Mouse (Mus musculus) hindbrain, postnatal 0 days (tissue): ENCODE data around the gene Adam15. TPM values are rescaled to one million over a fixed set of nuclear protein-coding genes. Genes with fewer than 3 reads are reported as not detected.

Experiments used
- ATAC-seq: fragments of 200-750 bp; cut with Nextera tagmentation; 2 replicates; pipeline ENCODE4 v1.8.0; 2017; ENCODE audit warnings: mild to moderate bottlenecking, moderate TSS enrichment, moderate library complexity
- DNase-seq: peaks from one replicate; pipeline ENCODE4 v3.0.0-alpha.2; 2015; ENCODE audit warnings: low spot score
- H3K27ac ChIP-seq: fragments of 300-500 bp; sonication (generic); 2 replicates; pipeline ENCODE4 v1.5.1; 2014; ENCODE audit warnings: mild to moderate bottlenecking
- H3K27me3 ChIP-seq: fragments of 300-500 bp; sonication (generic); 2 replicates; pipeline ENCODE4 v1.6.1; 2014; ENCODE audit warnings: low read length, mixed read lengths; ENCODE audit not compliant: insufficient read depth
- H3K36me3 ChIP-seq: fragments of 300-500 bp; sonication (generic); 2 replicates; pipeline ENCODE4 v1.6.1; 2014; ENCODE audit warnings: low read length, mixed read lengths; ENCODE audit not compliant: insufficient read depth
- H3K4me1 ChIP-seq: fragments of 300-500 bp; sonication (generic); 2 replicates; pipeline ENCODE4 v1.6.1; 2014; ENCODE audit warnings: antibody characterized with exemption, low read length, mixed read lengths; ENCODE audit not compliant: insufficient read depth
- H3K4me2 ChIP-seq: fragments of 300-500 bp; sonication (generic); 2 replicates; pipeline ENCODE4 v1.6.1; 2014; ENCODE audit warnings: low read depth, mild to moderate bottlenecking, low read length, moderate library complexity, mixed read lengths
- H3K4me3 ChIP-seq: fragments of 300-500 bp; sonication (generic); 2 replicates; pipeline ENCODE4 v1.5.1; 2014; ENCODE audit warnings: low read length
- H3K9ac ChIP-seq: fragments of 300-500 bp; sonication (generic); replicated peaks from 2 replicates; pipeline ENCODE4 v1.6.1; 2014; ENCODE audit warnings: mild to moderate bottlenecking, low read length, moderate library complexity, mixed read lengths
- H3K9me3 ChIP-seq: fragments of 300-500 bp; sonication (generic); 2 replicates; pipeline ENCODE4 v1.6.1; 2016; ENCODE audit warnings: low read length, mixed read lengths
- CTCF ChIP-seq: IDR thresholded peaks from 2 replicates; pipeline ENCODE4 v1.5.1; 2016; ENCODE audit warnings: antibody characterized with exemption, control low read depth, low read depth
- WGBS: fragments of 180-500 bp; shearing (Covaris S2); extraction: QIAGEN DNeasy Blood & Tissue Kit; methylation state at CpG from one replicate; pipeline ENCODE4 v1.1.7; 2014; 5-methylcytosine and 5-hydroxymethylcytosine counted together
- polyA plus RNA-seq: library from polyadenylated mRNA; unstranded; fragments of >200 nt; fragmentation: Nextera tagmentation; extraction: Ambion mirVana; gene quantifications from 2 replicates; pipeline ENCODE4 v1.2.1, GENCODE M21; 2015
- total RNA-seq: library from RNA; depleted of rRNA; stranded (reverse); fragments of >200 nt; gene quantifications from 2 replicates; pipeline ENCODE4 v1.2.3, GENCODE M21; 2014

The Adam15 gene
- total and polyA plus RNA-seq, 2 experiments from 2014 or later = 73.2 to 94.4 TPM

DNA sequence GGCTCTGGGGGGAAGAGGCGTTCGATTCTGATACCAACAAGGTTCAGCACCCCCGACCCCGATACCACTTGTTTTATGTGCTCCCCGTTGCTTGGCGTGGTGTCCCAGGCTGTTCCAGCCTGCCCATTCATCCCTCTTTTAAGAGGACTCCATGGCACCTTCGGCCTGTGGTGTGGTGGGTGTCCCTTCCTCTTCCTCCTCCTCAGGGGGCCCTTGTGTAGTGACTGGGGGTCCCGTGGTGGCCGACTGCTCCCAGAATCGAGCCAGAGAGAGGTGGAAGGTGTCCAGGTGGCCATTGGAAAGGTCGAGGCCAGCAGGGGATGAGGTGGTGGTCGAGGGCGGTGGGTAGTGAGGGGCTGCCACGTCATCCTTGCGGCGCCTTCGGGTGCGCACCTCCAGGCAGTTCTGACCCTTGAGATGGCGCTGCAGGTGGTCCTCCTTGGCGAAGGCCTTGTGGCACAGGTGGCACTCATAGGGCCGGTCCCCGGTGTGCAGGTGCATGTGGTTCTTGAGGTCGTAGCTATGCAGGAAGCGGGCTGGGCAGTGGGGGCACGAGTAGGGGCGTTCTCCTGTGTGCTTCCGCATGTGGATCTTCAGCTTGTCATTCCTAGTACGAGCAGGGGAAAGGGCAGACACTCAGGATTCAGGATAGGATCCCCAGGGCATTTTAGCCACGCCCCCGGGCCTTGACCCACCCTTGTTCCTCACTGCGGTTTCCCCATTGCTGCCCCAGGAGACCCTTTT, 29.8 kb upstream of the Adam15 start:
- DNase-seq = no peak
- 89% methylated on average over 31 of the region's 31 CpGs for WGBS
- no peaks in the 10 kb centered on the region for H3K9me3 ChIP-seq
- H3K4me1 ChIP-seq = 0 out of 2 replicates have a peak, but pooled peaks cover 4% of the 10 kb centered on the region
- H3K4me2 ChIP-seq = peak overlapping the region; percentile 80
- no peak overlapping the region for H3K4me3 ChIP-seq
- no peaks in the 10 kb centered on the region for H3K27me3 ChIP-seq
- H3K36me3 ChIP-seq = no peaks in the 10 kb centered on the region
- no peak overlapping the region for H3K27ac ChIP-seq
- ATAC-seq = no peak
- H3K9ac ChIP-seq = no peak overlapping the region
- TF ChIP-seq CTCF = no peak

DNA sequence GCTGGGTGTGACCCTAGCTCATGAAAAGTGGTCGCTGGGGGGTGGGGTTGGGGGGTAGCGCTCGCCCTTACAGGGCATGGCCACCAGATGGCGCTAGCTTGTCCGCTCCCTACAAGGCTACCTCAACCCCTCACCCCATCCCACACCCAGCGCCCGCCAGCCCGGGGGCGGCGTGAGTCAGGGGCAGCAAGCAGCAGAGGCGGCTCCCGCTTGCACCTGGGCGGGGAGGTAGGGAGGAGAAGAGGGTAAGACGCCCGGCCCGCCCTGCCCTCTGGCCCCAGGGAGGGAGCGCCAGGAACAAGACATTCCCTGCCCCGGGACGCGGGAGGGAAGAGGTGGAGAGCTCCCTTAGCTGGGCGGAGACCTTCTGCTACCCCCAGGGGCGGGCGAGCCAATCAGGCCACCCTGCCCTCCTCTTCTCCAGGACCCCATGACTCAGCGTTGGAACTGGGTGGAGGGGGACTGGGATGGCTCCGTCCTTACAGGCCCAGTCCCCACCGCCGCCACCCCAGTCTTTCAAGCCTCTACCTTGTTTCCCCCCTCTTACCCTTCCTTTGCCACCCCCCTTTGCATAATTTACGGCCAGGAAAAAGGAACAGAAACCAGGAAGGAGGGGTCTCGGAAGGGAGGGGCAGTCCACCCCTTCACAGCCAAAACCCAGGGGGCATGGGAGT, 28.7 kb upstream of the Adam15 start:
- ATAC-seq = peak; percentile 95
- TF ChIP-seq CTCF = peak; percentile 95
- DNase-seq = peak; percentile 84
- peak overlapping the region; percentile 45 for H3K4me3 ChIP-seq
- peak overlapping the region; percentile 68 for H3K9ac ChIP-seq
- H3K9me3 ChIP-seq = no peaks in the 10 kb centered on the region
- no peaks in the 10 kb centered on the region for H3K27me3 ChIP-seq
- H3K4me1 ChIP-seq = 0 out of 2 replicates have a peak, but pooled peaks cover 4% of the 10 kb centered on the region
- peak overlapping the region; percentile 80 for H3K4me2 ChIP-seq
- H3K27ac ChIP-seq = peak overlapping the region; percentile 16; the same call in 1 of the 2 replicates
- H3K36me3 ChIP-seq = no peaks in the 10 kb centered on the region
- 5% methylated on average over 27 of the region's 29 CpGs for WGBS

DNA sequence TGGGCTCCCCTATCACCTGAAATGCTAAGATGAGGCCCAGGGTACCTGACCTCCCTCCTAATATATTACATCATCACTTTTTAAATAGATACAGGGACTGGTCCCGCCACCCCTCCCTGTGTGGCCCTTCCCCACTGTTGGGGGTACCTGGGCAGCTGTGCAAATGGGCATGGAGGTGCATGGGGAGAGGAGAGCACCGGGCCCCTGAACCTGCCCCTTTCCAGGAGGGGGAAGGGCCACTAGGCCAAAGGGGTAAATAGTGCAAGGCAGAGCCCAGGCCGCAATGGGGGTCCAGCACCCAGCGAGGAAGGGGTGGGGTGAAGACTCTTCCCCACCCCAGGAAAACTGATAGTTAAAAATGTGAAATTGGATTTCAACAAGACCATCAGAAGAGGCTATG, 28.0 kb upstream of the Adam15 start:
- Histone ChIP-seq H3K4me2 (peak overlapping the region; percentile 80; the same call in 1 of the 2 replicates), H3K36me3 (no peaks in the 10 kb centered on the region), H3K27me3 (no peaks in the 10 kb centered on the region), H3K9me3 (no peaks in the 10 kb centered on the region), H3K4me3 (peak overlapping the region; percentile 45; the same call in 1 of the 2 replicates), H3K27ac (no peak overlapping the region), H3K9ac (peak overlapping the region; percentile 68; the same call in 1 of the 2 replicates), H3K4me1 (0 out of 2 replicates have a peak, but pooled peaks cover 4% of the 10 kb centered on the region)
- 72% methylated on average over 4 of the region's 4 CpGs for WGBS
- DNase-seq (no peak), ATAC-seq (peak; percentile 5)
- no peak for TF ChIP-seq CTCF

DNA sequence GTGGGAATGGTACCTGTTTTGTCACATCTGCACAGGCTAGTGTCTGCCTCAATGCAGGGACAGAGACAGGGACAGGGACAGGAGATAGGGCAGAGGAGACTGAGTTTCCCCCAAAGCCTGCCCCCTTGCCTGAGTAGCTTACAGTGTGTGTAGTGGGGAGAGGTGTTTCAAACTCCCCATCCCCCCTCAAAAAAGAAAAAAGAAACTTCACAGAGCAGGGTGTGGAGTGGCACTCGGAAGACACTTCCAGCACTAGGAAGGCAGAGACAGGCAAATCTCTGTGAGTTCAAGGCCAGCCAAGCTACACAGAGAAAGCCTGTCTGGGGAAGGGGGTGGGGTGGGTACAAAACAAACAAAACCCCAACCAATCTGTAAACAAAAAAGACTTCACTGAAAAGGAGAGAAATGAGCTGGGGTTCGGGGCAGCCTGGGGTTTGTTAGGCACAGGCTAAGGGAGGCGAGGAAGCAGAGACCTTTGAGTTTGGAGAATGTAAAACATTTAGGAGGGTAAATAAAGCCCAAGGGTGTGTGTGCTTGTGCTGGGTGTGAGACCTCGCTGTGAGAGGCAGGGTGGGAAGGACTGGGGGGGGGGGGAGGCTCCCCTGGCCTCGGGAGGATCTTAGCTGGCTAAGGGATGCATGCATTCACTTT, 23.9 kb upstream of the Adam15 start:
- Histone ChIP-seq H3K9me3 (no peaks in the 10 kb centered on the region), H3K27ac (no peak overlapping the region), H3K36me3 (no peaks in the 10 kb centered on the region), H3K4me2 (no peak overlapping the region), H3K4me3 (no peak overlapping the region), H3K4me1 (0 out of 2 replicates have a peak, but pooled peaks cover 2% of the 10 kb centered on the region), H3K27me3 (no peaks in the 10 kb centered on the region), H3K9ac (no peak overlapping the region)
- ATAC-seq (no peak), DNase-seq (no peak)
- no peak for TF ChIP-seq CTCF
- WGBS = 46% methylated on average over 5 of the region's 5 CpGs

DNA sequence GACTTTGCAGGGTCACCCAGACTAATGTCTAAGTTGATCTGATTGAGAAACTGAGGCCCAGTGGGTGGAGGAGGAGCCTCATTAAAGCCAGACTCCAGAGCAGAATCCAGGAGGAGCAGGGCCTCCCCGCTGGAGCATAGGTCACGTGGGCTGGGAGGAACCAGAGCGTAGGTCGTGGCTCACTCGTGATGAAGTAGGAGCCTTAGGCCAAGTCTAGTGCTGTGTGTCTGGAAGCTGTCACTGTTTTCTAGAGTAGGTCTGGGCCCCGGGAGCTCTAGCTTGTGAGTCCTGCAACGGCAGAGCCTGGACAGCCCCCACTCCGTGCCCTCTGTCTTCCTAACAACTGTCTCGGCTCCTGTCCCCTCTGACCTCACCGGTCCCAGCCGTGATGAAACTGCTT, 17.5 kb upstream of the Adam15 start:
- DNase-seq = no peak
- Histone ChIP-seq H3K9me3 (no peaks in the 10 kb centered on the region), H3K4me2 (no peak overlapping the region), H3K27me3 (0 out of 2 replicates have a peak, but pooled peaks cover 5% of the 10 kb centered on the region), H3K27ac (no peak overlapping the region), H3K4me1 (no peaks in the 10 kb centered on the region), H3K9ac (no peak overlapping the region), H3K4me3 (no peak overlapping the region), H3K36me3 (no peaks in the 10 kb centered on the region)
- no peak for TF ChIP-seq CTCF
- WGBS = 69% methylated on average over 11 of the region's 11 CpGs
- ATAC-seq = no peak

DNA sequence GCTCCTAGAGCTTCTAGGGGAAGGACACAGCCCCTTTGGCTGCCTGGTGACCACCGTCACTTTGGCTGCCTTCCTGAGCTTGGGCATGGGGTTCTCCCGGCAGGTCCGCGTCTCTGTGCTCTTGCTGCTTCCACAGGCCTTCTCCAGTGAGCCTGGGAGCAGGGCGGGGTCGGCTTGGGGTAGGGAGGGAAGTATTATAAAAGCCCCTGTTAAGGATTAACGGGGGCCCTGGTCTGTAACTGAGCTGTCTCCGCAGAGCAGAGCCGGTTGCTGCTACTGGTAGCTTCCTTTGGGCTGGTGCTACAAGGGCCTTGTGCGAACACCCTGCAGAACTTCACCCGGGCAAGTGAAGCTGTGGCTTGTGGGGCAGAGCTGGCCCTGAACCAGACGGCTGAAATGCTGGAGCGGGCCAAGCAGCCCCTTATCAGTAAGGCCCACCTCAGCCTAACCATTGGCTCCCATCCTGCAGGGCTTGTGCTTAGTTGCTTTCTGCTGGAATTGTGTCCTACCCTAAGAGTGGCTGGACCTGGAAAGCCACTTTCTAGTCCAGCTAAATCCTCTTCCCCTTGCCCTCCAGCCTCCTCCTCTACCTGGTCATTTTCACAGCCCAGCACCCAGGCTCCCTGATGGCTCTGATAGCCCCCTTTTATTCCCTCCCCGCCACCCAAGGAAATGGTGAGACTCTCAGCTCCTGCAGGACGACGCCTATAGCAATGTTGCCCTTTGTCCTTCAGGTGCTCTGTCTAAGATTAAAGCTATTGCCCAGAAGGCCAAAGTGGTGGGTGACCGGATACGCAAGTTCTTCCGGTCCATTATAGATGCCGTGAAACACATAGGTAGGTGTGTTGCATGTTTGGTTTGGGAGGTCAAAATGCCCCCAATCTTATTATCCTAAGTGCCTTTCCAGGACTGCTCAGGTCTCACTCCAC, 16.0 kb upstream of the Adam15 start:
- H3K9me3 ChIP-seq = no peaks in the 10 kb centered on the region
- TF ChIP-seq CTCF = no peak
- no peaks in the 10 kb centered on the region for H3K36me3 ChIP-seq
- no peak for DNase-seq
- ATAC-seq = no peak
- H3K27me3 ChIP-seq = 0 out of 2 replicates have a peak, but pooled peaks cover 5% of the 10 kb centered on the region
- no peaks in the 10 kb centered on the region for H3K4me1 ChIP-seq
- WGBS = 76% methylated on average over 20 of the region's 20 CpGs
- H3K4me2 ChIP-seq = no peak overlapping the region
- no peak overlapping the region for H3K9ac ChIP-seq
- no peak overlapping the region for H3K4me3 ChIP-seq
- no peak overlapping the region for H3K27ac ChIP-seq
